Mouse (Mus musculus) cerebellum, adult 2 months (tissue): ENCODE results near the gene Prg3. TPM values are rescaled to one million over a fixed set of nuclear protein-coding genes. Genes with fewer than 3 reads are reported as not detected.

Source experiments
- DNase-seq, 2 experiments: peaks; one replicate each; pipeline ENCODE4 v3.0.0; 2021
- H3K27ac ChIP-seq: fragments of 200-500 bp; 2 replicates; pipeline ENCODE4 v1.5.1; 2012; ENCODE audit warnings: low read length, control low read depth, inconsistent platforms; ENCODE audit not compliant: insufficient read depth
- H3K27me3 ChIP-seq: fragments of 200-500 bp; 2 replicates; pipeline ENCODE4 v1.6.1; 2012; ENCODE audit warnings: inconsistent platforms, mild to moderate bottlenecking, low read length, moderate library complexity; ENCODE audit not compliant: control insufficient read depth, insufficient read depth
- H3K4me1 ChIP-seq: fragments of 200-500 bp; 2 replicates; pipeline ENCODE4 v1.6.1; 2011; ENCODE audit warnings: low read length; ENCODE audit not compliant: control insufficient read depth, insufficient read depth
- H3K4me3 ChIP-seq: fragments of 200-500 bp; replicated peaks from 2 replicates; pipeline ENCODE3; 2011; ENCODE audit warnings: mild to moderate bottlenecking, low read depth, low read length, control low read depth; ENCODE audit not compliant: insufficient read depth
- CTCF ChIP-seq: fragments of 200-500 bp; IDR thresholded peaks from 2 replicates; pipeline ENCODE4 v1.5.1; 2011; ENCODE audit warnings: low read depth, mild to moderate bottlenecking, control low read depth, low read length, moderate library complexity, borderline replicate concordance; ENCODE audit not compliant: insufficient read depth
- POLR2A ChIP-seq: fragments of 200-500 bp; IDR thresholded peaks from 2 replicates; pipeline ENCODE4 v1.6.1; 2011; ENCODE audit warnings: low read length, control low read depth, borderline replicate concordance; ENCODE audit not compliant: insufficient read depth
- WGBS: fragments of 180-500 bp; shearing (Covaris S2); methylation state at CpG from one replicate; pipeline ENCODE4 v1.1.7; 2018; 5-methylcytosine and 5-hydroxymethylcytosine counted together
- polyA plus RNA-seq: library from polyadenylated mRNA; depleted of rRNA; stranded (reverse); fragments of >200 nt; gene quantifications from 2 replicates; pipeline ENCODE4 v1.2.3, GENCODE M21; 2012; rRNA removed

Gene Prg3
- polyA plus RNA-seq, 1 experiment = not detected

GRCm38 (mm10) chr2:85033121-85033520 is 45.1 kb downstream of the Prg3 start:
- WGBS = 74% methylated on average over 2 of the region's 2 CpGs
- no peak for TF ChIP-seq CTCF
- TF ChIP-seq POLR2A = no peak

GRCm38 (mm10) chr2:85034169-85034568 is 46.2 kb downstream of the Prg3 start:
- Histone ChIP-seq H3K4me3 (no peak overlapping the region), H3K27me3 (no peaks in the 10 kb centered on the region), H3K4me1 (peaks cover 8% of the 10 kb centered on the region; the same call in 1 of the 2 replicates), H3K27ac (no peak overlapping the region)
- no peak for DNase-seq
- WGBS = 80% methylated on average over 7 of the region's 7 CpGs
- TF ChIP-seq CTCF = no peak
- TF ChIP-seq POLR2A = no peak

More at GRCm38 (mm10) chr2:85033121-85033520, 45.1 kb downstream of the Prg3 start:
- no peaks in the 10 kb centered on the region for H3K27me3 ChIP-seq
- peaks cover 5% of the 10 kb centered on the region; the same call in 1 of the 2 replicates for H3K4me1 ChIP-seq
- DNase-seq = no peak
- no peak overlapping the region for H3K27ac ChIP-seq
- no peak overlapping the region for H3K4me3 ChIP-seq

GRCm38 (mm10) chr2:85036507-85037046 is 48.6 kb downstream of the Prg3 start:
- H3K27ac ChIP-seq = no peak overlapping the region
- peaks cover 8% of the 10 kb centered on the region; the same call in 1 of the 2 replicates for H3K4me1 ChIP-seq
- no peaks in the 10 kb centered on the region for H3K27me3 ChIP-seq
- WGBS = 10% methylated on average over 11 of the region's 11 CpGs
- TF ChIP-seq CTCF (no peak), POLR2A (no peak)
- DNase-seq = no peak
- H3K4me3 ChIP-seq = peak overlapping the region; percentile 93

- 1% methylated on average over 66 of the region's 66 CpGs for WGBS
- Histone ChIP-seq H3K27me3 (no peaks in the 10 kb centered on the region), H3K4me3 (peak within 1 kb of the TSS; percentile 93), H3K27ac (peak within 1 kb of the TSS; percentile 57), H3K4me1 (peaks cover 8% of the 10 kb centered on the region; the same call in 1 of the 2 replicates)
- TF ChIP-seq POLR2A (peak; percentile 68; the same call in 1 of the 2 replicates), CTCF (no peak)
- DNase-seq = peak; percentile 93 to 94
These were observed 49.3 kb downstream of the Prg3 start, which contains the start of the genes Ssrp1 and P2rx3 for GRCm38 (mm10) chr2:85037047-85038026. Ssrp1 (plus strand) TSS chr2:85037234. P2rx3 (minus strand) TSS chr2:85037462.

GRCm38 (mm10) chr2:85038336-85038735 is 50.3 kb downstream of the Prg3 start:
- no peak for DNase-seq
- 47% methylated on average over 13 of the region's 13 CpGs for WGBS
- no peak overlapping the region for H3K27ac ChIP-seq

More at GRCm38 (mm10) chr2:85038336-85038735, 50.3 kb downstream of the Prg3 start:
- H3K27me3 ChIP-seq = no peaks in the 10 kb centered on the region
- TF ChIP-seq CTCF = no peak
- no peak for TF ChIP-seq POLR2A
- H3K4me3 ChIP-seq = peak overlapping the region; percentile 29
- H3K4me1 ChIP-seq = peaks cover 8% of the 10 kb centered on the region; the same call in 1 of the 2 replicates

Other genes starting within 250 kb of the Prg3 start
- gene Gm19426, start 244.6 kb upstream of the Prg3 start, polyA plus RNA-seq = 3.0 and 3.4 TPM in 2 replicates
- 19.6 and 22.6 TPM in 2 replicates for gene Serping1, start 212.8 kb upstream of the Prg3 start, polyA plus RNA-seq
- 6.4 and 7.8 TPM in 2 replicates for gene Ube2l6, start 189.4 kb upstream of the Prg3 start, polyA plus RNA-seq
- gene Smtnl1, start 165.6 kb upstream of the Prg3 start, polyA plus RNA-seq = not detected in 2 replicates
- 83.3 and 88.4 TPM in 2 replicates for gene Timm10, start 161.2 kb upstream of the Prg3 start, polyA plus RNA-seq
- gene Slc43a1, start 149.4 kb upstream of the Prg3 start, polyA plus RNA-seq = 0.25 and 0.43 TPM in 2 replicates
- 1.2 and 1.7 TPM in 2 replicates for gene Rtn4rl2, start 101.5 kb upstream of the Prg3 start, polyA plus RNA-seq
- 0.82 and 1.3 TPM in 2 replicates for gene Slc43a3, start 51.6 kb upstream of the Prg3 start, polyA plus RNA-seq
- 0.14 and 0.23 TPM in 2 replicates for gene Prg2, start 7.8 kb upstream of the Prg3 start, polyA plus RNA-seq
- 117 TPM in 2 replicates for gene Ssrp1, start 49.0 kb downstream of the Prg3 start, polyA plus RNA-seq
- gene P2rx3, start 49.2 kb downstream of the Prg3 start, polyA plus RNA-seq = 1.6 TPM in 2 replicates
- gene Tnks1bp1, start 59.8 kb downstream of the Prg3 start, polyA plus RNA-seq = 38.4 and 39.6 TPM in 2 replicates
- 1.2 and 1.3 TPM in 2 replicates for gene Aplnr, start 148.0 kb downstream of the Prg3 start, polyA plus RNA-seq
- 7.3 and 8.3 TPM in 2 replicates for gene Lrrc55, start 209.0 kb downstream of the Prg3 start, polyA plus RNA-seq